8 mouse cellular contexts compared by ENCODE assay signal in the genomic region with DNA sequence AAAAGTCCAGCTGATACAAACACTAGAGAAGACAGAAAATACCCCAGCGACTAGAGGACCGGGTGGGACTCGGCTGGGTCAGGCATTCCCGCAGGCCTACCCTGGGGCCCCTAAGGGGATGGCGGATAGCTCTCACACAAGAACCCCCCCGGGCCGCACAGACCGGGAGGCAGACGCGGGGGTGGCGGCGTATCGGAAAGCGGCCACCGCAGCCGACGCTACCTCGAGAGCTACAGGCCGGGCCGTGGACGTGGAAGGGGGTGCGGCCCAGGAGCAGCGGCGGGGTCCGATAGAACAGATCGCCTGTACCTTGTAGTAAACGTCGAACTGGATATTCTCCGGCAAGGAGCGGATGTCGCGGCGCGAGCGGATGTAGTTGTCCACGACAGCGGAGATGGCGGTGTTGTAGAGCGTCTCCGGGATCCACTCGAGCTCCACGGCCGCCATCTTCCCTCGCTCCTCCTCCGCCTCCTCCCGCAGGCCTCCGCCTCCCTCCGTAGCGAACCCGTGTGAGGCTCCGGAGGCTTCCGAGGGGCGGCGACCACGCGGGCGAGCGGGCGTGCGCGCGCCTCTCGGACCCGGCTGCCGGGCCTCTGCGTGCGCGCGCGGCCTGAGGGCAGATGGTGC. TPM values are rescaled to one million over a fixed set of nuclear protein-coding genes. Genes with fewer than 3 reads are reported as not detected.
A peak's percentile ranks its signal among the peaks of the same experiment; 100 is the strongest.
DNase-seq lines count a peak whose midpoint lies in the region; ATAC-seq and TF ChIP-seq lines count a peak whose summit lies in the region.

No protein-coding gene starts in this region.

- TF ChIP-seq CTCF in Patski (IDR thresholded peaks at IDR 0.05), result no peak

- in situ Hi-C loops in Patski (cut with MboI; ENCODE audit: low pct_unique_long_range_greater_than_20kb), result no loop called here

- no peaks in the 10 kb centered on the region for H3K9me3 ChIP-seq in hindbrain, embryonic 13.5 days

- peak overlapping the region; percentile 97 for H3K9ac ChIP-seq in hindbrain, embryonic 13.5 days

- CTCF ChIA-PET in Patski (lab: Charles Lee), result interaction anchor here (0.8 to 1.6 kb wide), 2 partner anchors 16 to 25 kb away, joined by 3 to 5 read pairs; no protein-coding TSS in a partner anchor

- peak overlapping the region; percentile 83 for H3K4me2 ChIP-seq in hindbrain, embryonic 13.5 days

- H3K27me3 ChIP-seq in Patski, result no peaks in the 10 kb centered on the region
- H3K27me3 ChIP-seq in hindbrain, embryonic 13.5 days, result no peaks in the 10 kb centered on the region

- H3K36me3 ChIP-seq in hindbrain, embryonic 13.5 days, result peaks cover 6% of the 10 kb centered on the region; the same call in 1 of the 2 replicates

- peak; percentile 82 for ATAC-seq in Patski
- peak; percentile 95 for ATAC-seq in hindbrain, embryonic 13.5 days (ENCODE audit: low FRiP score)

- under 1% methylated on average over 70 of the region's 70 CpGs for WGBS in hindbrain, embryonic 13.5 days

- POLR2A ChIA-PET in Patski (lab: Charles Lee), result interaction anchor here (0.7 to 1.4 kb wide), 11 partner anchors 9 to 95 kb away, joined by 3 to 5 read pairs (median 3); no protein-coding TSS in a partner anchor

- peak overlapping the region; percentile 96 for H3K4me3 ChIP-seq in hindbrain, embryonic 13.5 days

- no peak for DNase-seq in Patski (ENCODE audit: low read depth, low spot score)
- peak; percentile 86 for DNase-seq in cerebellum, adult 9-11 months
- peak; percentile 71 to 75 for DNase-seq in frontal cortex, postnatal 14 days (ENCODE audit: low spot score in 2 of 2)
- peak; percentile 84 to 86 for DNase-seq in layer of hippocampus, postnatal 36 days
- DNase-seq in lung, postnatal 25 days (ENCODE audit: low spot score), result peak; percentile 88
- DNase-seq in retina, postnatal 1 day, result peak; percentile 93
- peak; percentile 91 for DNase-seq in thymus, postnatal 4 days

- H3K4me1 ChIP-seq in hindbrain, embryonic 13.5 days (replicated peaks), result peaks cover 27% of the 10 kb centered on the region

- H3K27ac ChIP-seq in hindbrain, embryonic 13.5 days, result peak overlapping the region; percentile 99

RNA-seq across cellular contexts. Expression of a gene that starts 0.5 kb away (rescaled TPM):
- polyA plus RNA-seq in Patski (2021), result 37.3 TPM
- 44.0 and 46.3 TPM in 2 replicates for polyA plus RNA-seq in hindbrain, embryonic 13.5 days (2015; fragmentation: Nextera tagmentation; extraction: Ambion mirVana)
- total RNA-seq in layer of hippocampus, postnatal 36 days (2021), result 10 to 100 TPM; 51.5 to 52.7 TPM
